Mouse (Mus musculus) heart, embryonic 14.5 days (tissue): ENCODE measurements around the gene Rcor1. TPM values are rescaled to one million over a fixed set of nuclear protein-coding genes. Genes with fewer than 3 reads are reported as not detected.

Experiments used
- ATAC-seq: fragments of 200-750 bp; cut with Nextera tagmentation; 2 replicates; pipeline ENCODE4 v1.8.0; 2017; ENCODE audit warnings: low read depth, moderate TSS enrichment; ENCODE audit not compliant: insufficient number of reproducible peaks, insufficient read depth, low FRiP score
- H3K27ac ChIP-seq, 2 experiments: fragments of 200-500 bp in 1 of 2; fragments of 300-500 bp in 1 of 2; sonication (generic) in 1 of 2; replicated peaks in 1 of 2; 2 replicates each; pipeline ENCODE4 v1.5.1; 2012 to 2014; ENCODE audit warnings: low read depth in 2 of 2, low read length in 2 of 2, control low read depth in 1 of 2, mild to moderate bottlenecking in 1 of 2, mixed read lengths in 1 of 2; ENCODE audit not compliant: control insufficient read depth in 1 of 2, insufficient read depth in 1 of 2
- H3K27me3 ChIP-seq: fragments of 300-500 bp; sonication (generic); 2 replicates; pipeline ENCODE4 v1.6.1; 2014; ENCODE audit warnings: mild to moderate bottlenecking, low read length, control low read depth; ENCODE audit not compliant: control insufficient read depth, insufficient read depth
- H3K36me3 ChIP-seq: fragments of 300-500 bp; sonication (generic); 2 replicates; pipeline ENCODE4 v1.6.1; 2014; ENCODE audit warnings: mild to moderate bottlenecking, control low read depth, low read length, mixed read lengths; ENCODE audit not compliant: control insufficient read depth, insufficient read depth
- H3K4me1 ChIP-seq, 2 experiments: fragments of 200-500 bp in 1 of 2; fragments of 300-500 bp in 1 of 2; sonication (generic) in 1 of 2; 2 replicates each; pipeline ENCODE4 v1.6.1; 2012 to 2014; ENCODE audit warnings: low read length in 2 of 2, control low read depth in 1 of 2, mixed read lengths in 1 of 2; ENCODE audit not compliant: control insufficient read depth in 2 of 2, insufficient read depth in 2 of 2
- H3K4me2 ChIP-seq: fragments of 300-500 bp; sonication (generic); 2 replicates; pipeline ENCODE4 v1.6.1; 2014; ENCODE audit warnings: mild to moderate bottlenecking, low read length
- H3K4me3 ChIP-seq, 2 experiments: fragments of 200-500 bp in 1 of 2; fragments of 300-500 bp in 1 of 2; sonication (generic) in 1 of 2; 2 replicates each; pipeline ENCODE4 v1.5.1; 2012 to 2014; ENCODE audit warnings: low read length in 2 of 2, mild to moderate bottlenecking in 2 of 2, control low read depth in 1 of 2, low read depth in 1 of 2, moderate library complexity in 1 of 2; ENCODE audit not compliant: control insufficient read depth in 1 of 2, insufficient read depth in 1 of 2
- H3K9ac ChIP-seq: fragments of 300-500 bp; sonication (generic); 2 replicates; pipeline ENCODE4 v1.6.1; 2014; ENCODE audit warnings: mild to moderate bottlenecking, low read length
- H3K9me3 ChIP-seq: fragments of 300-500 bp; sonication (generic); 2 replicates; pipeline ENCODE4 v1.6.1; 2016; ENCODE audit warnings: low read length, control low read depth; ENCODE audit not compliant: control insufficient read depth
- WGBS: fragments of 180-500 bp; shearing (Covaris S2); extraction: QIAGEN DNeasy Blood & Tissue Kit; methylation state at CpG from one replicate; pipeline ENCODE4 v1.1.7; 2014; 5-methylcytosine and 5-hydroxymethylcytosine counted together
- polyA plus RNA-seq: library from polyadenylated mRNA; unstranded; fragments of >200 nt; fragmentation: Nextera tagmentation; extraction: Ambion mirVana; gene quantifications from 2 replicates; pipeline ENCODE4 v1.2.1, GENCODE M21; 2014

Gene Rcor1
- polyA plus RNA-seq, 1 experiment from 2014 or later, result 12.6 TPM

GRCm38 (mm10) chr12:111134791-111135733 is 95.9 kb downstream of the Rcor1 start:
- Histone ChIP-seq H3K4me2 (no peak overlapping the region), H3K27ac (no peak overlapping the region), H3K36me3 (no peaks in the 10 kb centered on the region), H3K4me1 (peaks cover 0 to 10% of the 10 kb centered on the region in 2 experiments; a peak in 2 of 4 replicates), H3K27me3 (no peaks in the 10 kb centered on the region), H3K9me3 (0 out of 2 replicates have a peak, but pooled peaks cover 5% of the 10 kb centered on the region), H3K4me3 (peak overlapping the region in 1 of 2 experiments; percentile 5; a peak in 1 of 4 replicates), H3K9ac (peak overlapping the region; percentile 6; the same call in 1 of the 2 replicates)
- 50% methylated on average over 19 of the region's 19 CpGs for WGBS
- no peak; the same call in 1 of the 2 replicates for ATAC-seq

- no peak overlapping the region for H3K27ac ChIP-seq
- H3K4me2 ChIP-seq, result no peak overlapping the region
- WGBS, result 64% methylated on average over 3 of the region's 3 CpGs
- H3K9me3 ChIP-seq, result 0 out of 2 replicates have a peak, but pooled peaks cover 3% of the 10 kb centered on the region
- no peak overlapping the region for H3K9ac ChIP-seq
- no peaks in the 10 kb centered on the region for H3K27me3 ChIP-seq
- H3K4me1 ChIP-seq, result peaks cover 0 to 10% of the 10 kb centered on the region in 2 experiments; a peak in 2 of 4 replicates
- no peak overlapping the region for H3K4me3 ChIP-seq
- no peaks in the 10 kb centered on the region for H3K36me3 ChIP-seq
- ATAC-seq, result no peak
Observed at GRCm38 (mm10) chr12:111135953-111136352, 96.8 kb downstream of the Rcor1 start.

GRCm38 (mm10) chr12:111137079-111137478 is 97.9 kb downstream of the Rcor1 start:
- Histone ChIP-seq H3K4me3 (no peak overlapping the region), H3K4me2 (no peak overlapping the region), H3K27ac (no peak overlapping the region), H3K4me1 (peaks cover 0 to 10% of the 10 kb centered on the region in 2 experiments; a peak in 2 of 4 replicates), H3K36me3 (no peaks in the 10 kb centered on the region), H3K9me3 (no peaks in the 10 kb centered on the region), H3K9ac (no peak overlapping the region), H3K27me3 (no peaks in the 10 kb centered on the region)
- ATAC-seq, result no peak
- 64% methylated on average over 2 of the region's 2 CpGs for WGBS

- Histone ChIP-seq H3K9ac (0 out of 2 replicates have a peak overlapping the region, but pooled peaks have one; percentile 42), H3K4me3 (no peak overlapping the region), H3K36me3 (no peaks in the 10 kb centered on the region), H3K9me3 (no peaks in the 10 kb centered on the region), H3K4me2 (peak overlapping the region; percentile 51), H3K27me3 (no peaks in the 10 kb centered on the region), H3K4me1 (peaks cover 26 to 27% of the 10 kb centered on the region in 2 experiments), H3K27ac (peak overlapping the region; percentile 9 to 63)
- no peak for ATAC-seq
- 23% methylated on average over 12 of the region's 12 CpGs for WGBS
Observed at GRCm38 (mm10) chr12:111143005-111143508, 103.9 kb downstream of the Rcor1 start.

GRCm38 (mm10) chr12:111143509-111144063 is 104.4 kb downstream of the Rcor1 start:
- Histone ChIP-seq H3K9ac (peak overlapping the region; percentile 42; the same call in 1 of the 2 replicates), H3K4me3 (no peak overlapping the region; a peak in 1 of 4 replicates), H3K36me3 (no peaks in the 10 kb centered on the region), H3K4me1 (peaks cover 26 to 27% of the 10 kb centered on the region in 2 experiments), H3K27me3 (no peaks in the 10 kb centered on the region), H3K9me3 (no peaks in the 10 kb centered on the region), H3K4me2 (peak overlapping the region; percentile 51), H3K27ac (peak overlapping the region; percentile 9 to 63)
- WGBS, result 23% methylated on average over 16 of the region's 16 CpGs
- ATAC-seq, result 0 out of 2 replicates have a peak, but pooled peaks have one; percentile 9

GRCm38 (mm10) chr12:111144598-111144997 is 105.4 kb downstream of the Rcor1 start:
- Histone ChIP-seq H3K9me3 (no peaks in the 10 kb centered on the region), H3K27me3 (no peaks in the 10 kb centered on the region), H3K9ac (no peak overlapping the region), H3K36me3 (no peaks in the 10 kb centered on the region), H3K4me3 (no peak overlapping the region), H3K4me2 (no peak overlapping the region), H3K27ac (no peak overlapping the region), H3K4me1 (peaks cover 27 to 28% of the 10 kb centered on the region in 2 experiments)
- 80% methylated on average over 2 of the region's 2 CpGs for WGBS
- peak; percentile 33; the same call in 1 of the 2 replicates for ATAC-seq

GRCm38 (mm10) chr12:111145269-111145668 is 106.1 kb downstream of the Rcor1 start:
- 51% methylated on average over 9 of the region's 9 CpGs for WGBS
- H3K9me3 ChIP-seq, result no peaks in the 10 kb centered on the region

More at GRCm38 (mm10) chr12:111145269-111145668, 106.1 kb downstream of the Rcor1 start:
- Histone ChIP-seq H3K27me3 (no peaks in the 10 kb centered on the region), H3K9ac (no peak overlapping the region), H3K27ac (no peak overlapping the region), H3K36me3 (no peaks in the 10 kb centered on the region), H3K4me2 (no peak overlapping the region), H3K4me3 (no peak overlapping the region), H3K4me1 (peaks cover 27 to 28% of the 10 kb centered on the region in 2 experiments)
- ATAC-seq, result no peak
